Mouse (Mus musculus) adrenal gland (tissue): ENCODE results near the gene Slc22a12.

ENCODE experiments used
- intact Hi-C: fragments of 180-260 bp; cut with DNase I; formaldehyde crosslinking; loops from one replicate; pipeline ENCODE4 v1.15.1; 2025

The Slc22a12 gene

DNA sequence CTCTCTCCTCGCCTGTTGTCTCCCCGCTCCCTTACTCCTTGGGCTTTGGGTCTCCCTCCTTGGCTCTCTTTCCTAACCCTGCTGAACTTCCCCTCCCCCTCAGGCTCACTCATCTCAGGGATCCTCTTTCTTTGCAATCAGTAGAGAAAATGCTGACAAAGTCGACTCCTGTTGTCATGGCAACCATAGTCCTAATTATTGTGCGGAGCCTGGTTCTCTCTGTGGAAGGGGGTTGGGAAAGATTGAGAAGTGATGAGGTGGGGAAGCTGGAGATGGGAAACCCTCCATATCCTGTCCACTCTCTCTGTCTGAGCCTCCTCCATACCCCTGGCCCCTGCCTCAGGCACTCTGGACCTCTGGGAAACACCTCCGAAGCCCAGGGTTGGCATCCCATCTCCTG, 24.2 kb downstream of the Slc22a12 start:
- intact Hi-C loops = no loop called here

DNA sequence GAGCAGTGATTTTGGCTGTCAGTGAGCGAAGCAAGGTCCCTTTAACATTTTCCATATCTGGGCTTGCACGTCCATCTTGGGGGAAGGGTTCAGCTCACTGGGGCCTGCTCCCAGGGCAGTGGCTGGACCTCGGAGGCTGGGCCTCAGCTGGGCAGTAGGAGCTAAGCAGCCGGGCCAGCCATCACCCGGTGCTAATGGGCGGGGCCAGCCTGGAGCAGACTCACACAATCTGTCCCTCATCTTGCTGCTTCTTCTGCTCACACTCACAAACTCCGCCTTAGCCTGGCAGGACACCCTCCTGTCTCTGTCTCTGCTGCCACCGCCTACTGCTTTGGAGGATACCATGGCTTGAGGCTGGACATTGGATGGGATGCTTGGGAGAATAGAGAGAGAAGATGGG, 26.7 kb downstream of the Slc22a12 start:
- intact Hi-C loops = no loop called here

DNA sequence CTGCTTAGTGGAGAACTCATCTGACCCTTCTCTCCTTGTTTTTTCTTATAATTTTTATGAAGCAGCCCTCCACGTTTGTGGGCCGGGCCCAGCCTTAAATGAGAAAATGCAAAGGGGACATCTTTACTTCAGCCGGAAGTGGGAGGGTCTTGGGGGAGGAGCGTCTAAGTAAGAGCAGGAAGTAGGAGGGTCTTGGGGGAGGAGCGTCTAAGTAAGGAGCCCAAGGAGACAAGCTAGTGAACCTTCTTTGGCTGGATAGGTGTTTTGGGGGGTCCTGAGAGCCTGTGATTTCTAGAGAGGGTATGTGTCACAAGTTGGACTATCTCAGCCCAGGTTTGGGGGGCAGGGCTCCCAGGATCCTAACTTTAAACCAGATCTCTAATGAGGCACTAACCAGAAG, 27.4 kb downstream of the Slc22a12 start:
- intact Hi-C loops = no loop called here

DNA sequence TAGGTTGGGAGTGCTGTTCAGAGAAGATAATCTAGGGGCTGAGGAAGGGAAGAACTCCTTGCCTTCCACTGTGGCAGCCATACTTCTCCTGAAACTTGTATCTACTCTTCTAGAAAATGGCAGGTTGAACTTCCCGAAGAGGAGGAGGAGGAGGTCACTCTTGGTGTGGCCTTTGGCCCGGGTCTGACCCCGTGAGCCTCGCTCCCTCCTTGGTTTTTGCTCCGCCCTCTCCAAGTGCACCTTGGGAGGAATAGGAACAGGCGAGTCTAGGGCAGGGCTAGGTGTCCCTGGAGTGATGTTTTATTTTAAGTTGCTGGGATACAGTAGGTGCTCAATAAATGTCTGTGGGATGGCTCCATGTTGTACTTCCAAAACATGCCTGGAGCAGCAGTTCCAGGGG, 27.9 kb downstream of the Slc22a12 start:
- intact Hi-C loops = no loop called here

DNA sequence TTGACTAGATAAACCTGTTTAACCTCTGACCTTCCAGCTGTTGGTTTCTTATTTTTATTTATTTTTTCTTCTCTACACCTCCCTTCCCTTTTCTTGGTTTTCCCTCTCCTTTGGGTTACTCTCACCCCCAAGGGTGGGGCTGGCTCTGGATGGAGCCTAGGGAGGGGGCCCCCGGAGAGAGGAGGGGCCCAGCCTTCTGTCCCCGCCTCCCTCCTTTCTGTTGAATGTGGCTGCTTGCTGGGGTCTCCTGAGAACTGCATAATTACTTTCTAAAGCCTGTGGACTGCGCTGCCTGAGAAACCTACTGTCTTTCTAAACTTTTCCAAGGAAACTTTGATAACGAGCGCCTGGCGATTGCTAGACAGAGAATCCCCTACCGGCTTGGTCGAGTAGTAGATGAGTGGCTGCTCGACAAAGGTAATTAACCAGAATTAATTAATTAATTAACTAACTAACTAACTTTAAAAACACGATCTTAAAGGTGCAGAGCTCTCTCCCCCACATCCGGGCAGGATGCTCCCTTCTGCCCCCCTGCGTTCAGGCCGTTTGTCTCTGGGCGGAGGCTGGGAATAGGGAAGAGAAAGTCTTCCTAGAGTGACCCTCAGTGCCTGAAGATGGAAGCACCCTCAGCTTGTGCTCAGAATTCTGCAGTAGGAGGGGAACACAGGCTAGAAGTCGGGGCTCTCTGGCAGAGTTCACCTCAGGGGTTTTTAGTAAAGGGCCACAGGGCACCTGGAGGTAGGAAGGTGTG, 29.3 kb downstream of the Slc22a12 start:
- intact Hi-C loops = no loop called here

DNA sequence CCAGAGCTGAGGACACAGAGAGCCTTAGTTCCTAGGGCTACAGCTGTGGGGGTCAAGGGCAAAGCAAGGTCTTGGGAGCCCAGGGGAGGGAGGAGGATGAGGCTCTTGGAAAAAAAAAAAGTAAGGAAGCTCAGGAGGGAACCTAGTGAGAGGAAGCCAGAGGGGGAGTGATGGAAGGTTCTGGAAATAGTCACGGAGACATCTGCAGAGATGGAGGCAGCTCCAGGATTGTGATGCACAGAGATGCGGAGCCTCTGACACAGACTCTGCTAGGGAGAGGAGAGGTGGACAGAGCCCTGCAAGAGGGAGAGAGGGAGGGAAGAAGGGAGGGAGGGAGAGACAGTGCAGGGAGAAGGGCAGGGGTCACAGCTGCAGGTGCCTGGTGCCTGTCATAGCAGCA, 32.3 kb downstream of the Slc22a12 start:
- intact Hi-C loops = no loop called here

DNA sequence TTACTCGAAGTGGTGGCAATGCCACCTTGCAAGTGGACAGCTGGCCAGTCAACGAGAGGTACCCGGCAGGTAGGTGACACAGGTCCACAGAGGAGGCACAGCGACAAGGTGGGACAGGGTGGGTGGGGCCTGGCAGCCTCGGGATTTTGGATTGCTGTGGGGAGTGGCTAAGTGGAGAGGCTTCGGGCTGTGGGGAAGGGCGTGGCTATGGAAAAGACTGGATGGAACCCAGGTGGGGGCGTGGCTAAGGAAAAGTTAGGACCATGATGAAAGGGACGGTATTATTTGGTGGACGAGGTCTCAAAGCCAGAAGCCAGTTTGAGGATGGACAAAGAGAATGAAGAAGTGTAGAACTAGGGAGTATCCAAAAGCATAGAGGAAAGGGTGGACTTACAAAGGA, 33.0 kb downstream of the Slc22a12 start:
- intact Hi-C loops = no loop called here

DNA sequence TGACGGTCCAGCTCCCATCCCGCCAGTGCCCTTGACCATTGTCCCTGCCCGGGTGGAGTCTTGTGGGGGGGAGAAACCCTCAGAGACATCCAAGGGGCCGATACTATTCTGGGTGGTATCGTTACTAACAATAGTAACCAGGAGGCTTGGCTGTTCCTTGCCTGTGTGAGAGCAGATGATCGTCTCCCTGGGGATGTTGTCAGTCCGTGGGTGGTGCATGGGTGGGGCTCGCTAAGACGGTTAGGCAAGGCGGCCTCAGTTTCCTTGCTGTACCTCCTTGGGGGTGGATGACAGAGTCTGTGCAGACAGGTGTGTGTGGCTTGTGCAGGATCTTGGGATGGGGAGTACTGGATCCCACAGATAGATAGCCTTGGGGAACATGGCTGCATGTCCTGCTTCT, 35.4 kb downstream of the Slc22a12 start:
- intact Hi-C loops = no loop called here

DNA sequence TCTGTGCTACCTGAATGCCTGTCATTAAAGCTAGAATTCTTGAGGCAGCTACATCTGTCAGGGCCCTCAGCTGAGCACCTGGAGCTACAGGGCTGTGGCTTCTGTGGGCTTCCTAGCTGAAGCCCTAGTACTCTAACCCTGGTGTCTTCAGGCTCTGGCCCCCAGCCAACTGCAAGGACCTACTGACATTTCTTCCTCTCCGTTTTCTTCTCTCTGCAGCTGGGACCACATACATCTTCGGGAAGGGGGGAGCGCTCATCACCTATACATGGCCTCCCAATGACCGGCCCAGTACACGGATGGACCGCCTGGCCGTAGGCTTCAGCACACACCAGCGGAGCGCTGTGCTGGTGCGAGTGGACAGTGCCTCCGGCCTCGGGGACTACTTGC, 38.2 kb downstream of the Slc22a12 start:
- intact Hi-C loops = no loop called here

DNA sequence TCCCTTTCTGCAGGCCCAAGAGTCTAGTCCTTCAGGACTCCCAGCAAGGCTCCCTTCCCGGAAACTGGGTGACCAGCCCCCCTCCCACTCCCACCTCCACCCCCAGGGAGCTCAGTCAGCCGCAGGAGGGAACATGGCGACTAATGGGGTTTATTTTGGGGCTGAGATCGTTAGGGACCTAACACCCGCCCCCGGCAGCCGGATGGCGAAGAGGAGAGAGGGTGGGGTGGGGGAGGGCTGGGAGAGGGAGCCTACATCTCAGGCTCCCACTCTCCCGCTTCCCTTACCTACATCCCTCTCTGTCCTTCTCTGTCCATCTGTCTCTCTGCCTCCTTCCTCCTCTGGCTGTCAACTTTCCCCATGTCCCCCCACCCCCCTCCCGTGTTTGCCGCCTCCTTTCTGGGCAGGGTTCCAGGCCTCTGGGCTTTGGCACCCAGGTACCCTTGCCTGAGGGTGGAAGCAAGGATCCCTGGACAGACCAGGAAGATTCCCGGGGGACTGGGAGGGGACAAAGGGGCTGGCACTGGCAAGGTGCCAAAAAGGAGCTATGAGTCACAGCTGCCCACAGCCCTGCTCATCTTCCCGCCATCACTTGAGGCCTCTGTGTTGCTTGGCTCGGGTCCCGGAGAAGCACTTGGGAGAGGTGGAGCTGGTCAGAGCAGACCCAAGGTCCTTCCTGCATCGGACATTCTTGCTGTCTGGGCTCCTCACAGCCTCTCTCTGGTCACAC, 38.7 kb downstream of the Slc22a12 start:
- intact Hi-C loops = no loop called here

DNA sequence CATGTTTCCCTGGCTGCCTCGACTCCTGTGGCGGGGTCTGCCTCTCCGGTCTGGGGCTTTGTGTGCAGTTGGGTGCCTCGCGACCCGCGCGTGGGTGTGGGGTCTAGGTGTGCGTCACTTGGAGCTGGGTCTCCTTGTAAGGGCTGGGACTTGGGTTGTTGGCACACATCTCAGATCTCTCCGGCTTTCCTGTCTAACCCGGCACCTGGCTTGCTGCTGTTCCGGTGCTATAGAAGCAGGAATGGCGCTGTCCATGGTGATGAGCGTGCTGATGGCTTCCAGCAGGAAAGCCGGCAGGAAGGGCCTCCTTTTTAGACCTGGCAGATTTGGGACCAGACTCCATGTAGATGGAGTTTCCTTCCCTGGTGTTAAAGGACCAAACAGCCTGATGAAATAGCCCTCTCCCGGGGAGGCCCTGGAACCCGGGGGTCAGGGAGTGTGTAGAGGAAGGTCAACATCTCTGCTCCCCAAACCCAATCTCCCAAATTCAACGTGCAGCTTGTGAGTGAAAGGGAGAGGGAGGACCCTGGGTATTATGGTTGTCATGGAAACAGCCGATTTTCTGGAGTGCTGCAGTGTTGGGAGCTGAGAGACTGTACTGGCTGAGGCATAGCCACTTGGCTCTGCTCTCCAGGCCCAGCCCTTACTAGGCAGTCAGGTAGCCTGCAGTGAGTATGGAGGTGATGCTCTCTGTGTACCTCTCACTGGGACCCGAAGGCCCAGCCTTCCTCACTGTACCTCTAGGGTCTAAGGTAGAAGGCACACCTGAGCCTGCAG, 40.1 kb downstream of the Slc22a12 start:
- intact Hi-C loops = no loop called here

DNA sequence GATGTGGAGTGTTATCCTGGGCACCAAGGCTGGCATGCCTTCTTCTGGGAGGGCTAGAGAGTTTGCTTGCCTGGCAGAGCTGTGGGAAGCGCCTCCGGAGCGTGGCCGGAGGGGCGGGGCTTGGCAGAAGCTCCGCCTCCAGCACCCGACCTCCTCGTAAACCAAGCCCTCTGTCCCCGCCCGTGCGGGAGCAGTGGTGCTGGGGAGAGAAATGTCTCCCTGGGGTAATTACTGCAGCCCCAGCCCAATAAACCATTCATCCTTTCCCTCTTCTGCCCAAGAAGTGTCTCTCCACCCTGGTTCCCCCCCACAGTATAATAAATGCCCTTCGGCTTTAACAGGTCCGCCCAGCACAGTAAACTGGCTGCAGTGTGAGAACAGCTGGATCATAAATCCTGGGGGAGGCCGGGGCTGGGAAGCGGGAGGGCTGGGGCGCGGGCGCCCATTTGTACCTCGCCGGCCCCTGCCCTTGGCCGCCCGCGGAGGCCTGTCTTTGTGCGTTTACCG, 40.7 kb downstream of the Slc22a12 start:
- intact Hi-C loops = no loop called here

DNA sequence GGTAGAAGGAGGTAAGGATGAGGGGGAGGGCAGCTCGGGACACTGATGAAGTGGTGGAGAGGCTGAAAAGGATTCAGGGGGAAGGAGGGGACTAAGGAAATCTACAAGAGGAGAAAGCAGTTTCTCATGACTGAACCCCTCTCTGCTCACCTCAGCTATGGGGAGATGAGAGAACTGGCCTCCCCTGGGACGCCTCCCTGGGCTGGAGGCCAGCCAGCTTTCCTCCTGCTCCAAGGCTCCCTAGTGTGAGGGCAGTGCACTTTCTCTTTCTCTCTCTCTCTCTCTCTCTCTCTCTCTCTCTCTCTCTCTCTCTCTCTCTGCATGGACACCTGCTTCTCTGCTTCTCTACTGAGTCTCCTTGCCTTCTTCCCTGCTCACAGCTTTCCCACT, 42.2 kb downstream of the Slc22a12 start:
- intact Hi-C loops = no loop called here

DNA sequence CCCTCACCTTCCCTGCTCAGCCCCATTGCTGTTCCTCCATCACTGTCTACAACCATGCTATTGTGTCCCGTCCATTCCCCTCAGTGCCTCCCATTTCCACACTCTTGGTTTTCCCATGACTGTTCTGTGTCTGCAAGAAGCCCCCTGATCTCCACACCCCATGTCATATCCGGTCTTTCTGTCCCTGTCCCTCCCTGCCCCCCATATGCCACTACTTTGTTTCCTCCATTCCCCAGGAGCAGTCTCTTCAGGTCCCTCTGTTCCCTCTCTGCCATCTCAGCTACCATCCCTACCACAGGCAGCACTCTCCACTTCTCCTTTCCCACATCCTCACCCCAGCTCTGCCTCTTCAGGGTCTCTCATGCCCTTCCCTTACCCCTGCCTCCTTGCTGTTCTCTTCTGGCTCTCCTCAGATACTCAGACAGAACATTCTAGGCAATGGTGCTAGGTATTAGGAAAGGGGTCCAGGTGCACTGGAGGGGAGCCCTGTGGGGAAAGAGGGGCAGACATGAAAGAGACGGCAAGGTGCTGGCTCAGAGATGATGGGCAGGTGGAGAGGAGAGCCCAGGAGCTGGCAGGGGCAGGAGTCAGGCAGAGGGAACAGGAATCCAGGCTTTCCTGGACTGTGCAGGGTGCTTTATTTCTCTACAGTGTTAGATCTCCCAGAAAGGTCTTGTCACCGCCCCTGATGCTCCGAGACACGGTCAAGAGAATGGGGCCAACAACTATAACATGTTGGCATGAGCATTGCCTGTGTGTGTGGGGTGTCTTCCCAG, 42.8 kb downstream of the Slc22a12 start:
- intact Hi-C loops = no loop called here

DNA sequence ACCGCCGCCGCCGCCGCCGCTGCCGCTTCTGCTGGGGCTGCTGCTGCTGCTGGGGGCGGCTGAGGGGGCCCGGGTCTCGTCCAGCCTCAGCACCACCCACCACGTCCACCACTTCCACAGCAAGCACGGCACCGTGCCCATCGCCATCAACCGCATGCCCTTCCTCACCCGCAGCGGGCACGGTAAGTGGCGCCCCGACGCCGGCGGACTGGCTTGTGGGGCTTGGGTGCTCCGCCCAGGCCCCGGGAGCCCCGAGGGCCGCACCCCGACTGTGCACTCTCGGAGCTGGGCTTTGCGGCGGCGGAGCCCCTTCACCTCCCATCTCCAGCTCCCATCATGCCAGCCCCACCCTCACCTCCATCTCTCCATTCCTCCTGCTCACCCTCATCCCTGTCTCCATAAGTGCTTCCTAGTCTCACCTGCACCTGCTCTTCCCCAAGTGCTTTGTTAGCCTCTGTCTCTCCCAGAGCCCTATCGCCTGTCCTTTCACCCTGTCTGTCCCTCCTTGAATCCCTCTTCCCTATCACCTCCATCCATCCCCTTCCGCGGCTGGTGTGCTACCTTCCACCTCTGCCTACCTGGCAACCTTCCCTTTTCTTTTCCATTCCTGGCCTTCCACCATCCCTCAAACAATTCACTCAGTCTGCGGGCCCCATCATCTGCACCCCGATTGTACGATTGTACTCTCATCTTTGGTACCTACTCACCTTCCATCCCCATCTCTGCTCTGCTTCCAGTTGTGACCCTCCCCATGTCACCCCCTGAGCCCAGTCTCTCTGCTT, 44.3 kb downstream of the Slc22a12 start:
- intact Hi-C loops = no loop called here

DNA sequence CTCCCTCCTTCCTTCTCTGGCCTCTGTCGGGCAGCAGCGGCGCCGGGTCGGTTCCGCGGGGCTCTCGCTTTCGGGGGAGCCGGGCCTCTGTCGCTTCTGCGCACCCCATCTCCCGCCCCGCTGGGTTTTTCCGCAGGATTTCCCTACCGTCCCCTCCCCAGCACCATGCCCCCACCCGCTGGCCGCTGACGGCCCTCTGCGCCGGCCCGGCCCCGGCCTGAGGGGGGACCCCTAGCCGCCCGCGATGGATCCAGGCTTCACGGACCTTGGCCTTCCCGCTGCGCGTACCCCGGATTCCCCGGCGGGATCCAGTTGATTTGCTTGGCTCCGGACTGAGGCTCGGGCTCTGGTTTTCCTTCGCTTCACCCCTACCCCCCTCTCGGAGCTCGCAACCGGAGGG, 45.0 kb downstream of the Slc22a12 start:
- intact Hi-C loops = no loop called here

DNA sequence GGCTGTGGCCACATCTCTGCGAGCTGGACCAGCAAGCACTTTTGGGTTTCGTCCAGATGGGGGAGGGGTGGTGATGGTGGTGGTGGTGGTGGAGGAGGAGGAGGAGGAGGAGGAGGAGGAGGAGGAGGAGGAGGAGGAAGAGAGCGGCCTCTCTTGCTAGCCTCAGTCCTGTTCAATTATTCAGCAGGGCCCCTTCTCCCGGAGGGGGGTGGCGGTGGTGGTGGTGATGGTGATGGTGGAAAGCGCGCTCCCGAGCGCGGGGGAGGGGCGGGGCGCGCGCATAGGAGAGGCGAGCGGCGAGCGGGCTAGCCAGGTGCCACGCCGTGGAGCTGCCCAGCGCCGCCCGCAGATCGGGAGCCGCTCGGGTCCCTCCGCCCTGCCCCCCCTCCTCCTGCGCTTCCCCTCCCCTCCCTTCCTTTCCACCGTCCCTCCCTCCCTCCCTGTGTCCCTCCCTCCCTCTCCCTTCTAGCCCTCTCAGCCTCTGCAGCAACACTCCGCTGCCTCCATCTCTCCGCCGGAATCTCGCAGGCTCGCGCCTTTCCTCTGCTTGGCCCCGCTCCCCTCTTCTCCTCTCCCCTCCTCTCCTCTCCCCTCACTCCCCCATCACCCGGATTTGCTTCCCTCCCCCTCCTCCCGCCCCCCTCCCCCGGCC, 45.6 kb downstream of the Slc22a12 start:
- intact Hi-C loops = no loop called here

DNA sequence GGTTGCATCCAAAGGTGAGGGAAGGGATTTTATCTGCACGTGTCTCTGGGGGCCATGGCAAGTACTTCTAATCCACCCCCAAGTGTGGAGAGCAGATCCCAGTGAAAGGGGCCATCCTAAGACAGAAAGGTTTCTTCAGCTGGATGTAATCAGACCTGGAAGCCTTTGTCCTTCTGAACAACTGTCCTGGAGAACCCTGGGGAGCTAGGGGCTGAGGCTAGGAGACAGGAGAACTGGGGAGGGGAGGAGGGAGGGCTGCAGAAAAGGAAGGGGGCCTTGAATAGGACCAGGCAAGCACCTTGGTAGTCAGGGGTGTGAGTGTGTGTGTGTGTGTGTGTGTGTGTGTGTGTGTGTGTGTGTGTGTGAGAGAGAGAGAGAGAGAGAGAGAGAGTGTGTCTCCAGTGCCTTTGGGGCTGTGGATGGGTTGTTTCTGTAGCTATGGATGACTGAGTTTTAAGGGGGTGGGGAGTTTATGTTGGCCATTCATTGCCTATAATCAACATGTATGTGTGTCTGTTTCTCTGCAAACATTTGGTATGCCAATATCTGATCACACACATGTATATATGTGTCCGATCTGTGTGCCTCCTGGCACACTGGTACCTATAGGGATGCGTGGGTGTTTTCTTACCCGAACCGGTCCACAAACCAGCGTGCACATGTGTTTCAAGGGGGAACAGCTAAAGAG, 46.2 kb downstream of the Slc22a12 start:
- intact Hi-C loops = no loop called here

DNA sequence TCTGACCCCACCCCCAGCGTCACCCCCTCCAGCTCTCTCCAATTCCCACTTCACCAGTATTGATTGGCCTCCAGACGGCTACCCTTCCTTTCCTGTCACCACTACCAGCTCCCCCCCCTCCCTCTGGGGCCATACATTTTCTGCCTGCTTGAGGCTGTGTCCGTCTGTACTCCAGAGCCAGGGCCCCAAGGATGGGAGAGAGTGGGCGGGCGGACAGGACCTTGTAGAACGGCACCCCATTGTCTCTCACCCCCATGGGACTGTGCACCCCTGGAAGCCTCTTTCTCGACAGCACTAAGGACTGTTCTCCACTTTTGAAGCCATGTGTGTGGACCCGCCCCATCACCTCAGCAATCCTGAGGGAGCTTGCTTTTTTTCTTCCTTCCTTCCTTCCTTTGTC, 47.1 kb downstream of the Slc22a12 start:
- intact Hi-C loops = no loop called here
